In the genomic region with DNA sequence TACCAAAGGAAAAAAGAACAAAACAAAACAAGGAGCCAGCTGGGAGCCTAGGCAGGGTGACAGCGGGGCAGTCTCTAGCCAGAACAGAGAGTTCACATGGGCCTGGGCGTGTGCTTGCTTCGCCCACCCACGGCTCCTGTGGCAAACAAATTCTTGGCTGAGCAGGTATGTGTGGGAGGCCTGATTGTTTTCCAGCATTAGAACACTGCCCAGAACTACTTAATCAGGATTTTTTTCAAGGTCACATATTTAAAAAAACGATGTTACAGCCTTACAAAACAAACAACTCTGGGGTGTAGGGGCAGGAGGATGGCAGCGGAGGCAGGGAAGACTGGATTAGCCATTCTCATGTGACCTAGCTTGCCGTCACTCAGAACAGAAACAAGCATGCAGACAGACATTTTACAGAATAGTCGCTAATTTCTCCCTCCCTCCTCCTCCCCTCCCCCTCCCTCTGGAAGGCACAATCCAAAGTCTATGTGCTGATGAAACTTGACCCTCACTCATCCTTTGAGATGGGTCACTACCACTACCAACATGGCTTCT, we compare ENCODE assay signal across 8 mouse cellular contexts.
A peak's percentile ranks its signal among the peaks of the same experiment; 100 is the strongest.
DNase-seq lines count a peak whose midpoint lies in the region; ATAC-seq and TF ChIP-seq lines count a peak whose summit lies in the region.

No protein-coding gene starts in this region.

- TF ChIP-seq CTCF in intestine, postnatal 0 days (IDR thresholded peaks at IDR 0.05; ENCODE audit: low read depth): no peak
- no peak for TF ChIP-seq CTCF in forebrain, postnatal 0 days (IDR thresholded peaks at IDR 0.05; ENCODE audit: low read depth)
- TF ChIP-seq CTCF in midbrain, postnatal 0 days (IDR thresholded peaks at IDR 0.05): no peak

- H3K4me1 ChIP-seq in intestine, embryonic 15.5 days (replicated peaks): no peaks in the 10 kb centered on the region
- 0 out of 2 replicates have a peak, but pooled peaks cover 5% of the 10 kb centered on the region for H3K4me1 ChIP-seq in intestine, postnatal 0 days (replicated peaks; ENCODE audit: control insufficient read depth, insufficient read depth, low read length)
- no peaks in the 10 kb centered on the region for H3K4me1 ChIP-seq in forebrain, postnatal 0 days (ENCODE audit: insufficient read depth)
- H3K4me1 ChIP-seq in midbrain, postnatal 0 days (ENCODE audit: insufficient read depth, low read length): no peaks in the 10 kb centered on the region

- H3K27me3 ChIP-seq in intestine, embryonic 15.5 days (replicated peaks): no peaks in the 10 kb centered on the region
- no peaks in the 10 kb centered on the region for H3K27me3 ChIP-seq in intestine, postnatal 0 days (replicated peaks; ENCODE audit: control insufficient read depth, insufficient read depth, low read length)
- H3K27me3 ChIP-seq in forebrain, postnatal 0 days (ENCODE audit: insufficient read depth, low read length): no peaks in the 10 kb centered on the region
- H3K27me3 ChIP-seq in midbrain, postnatal 0 days (ENCODE audit: insufficient read depth, low read length): 0 out of 2 replicates have a peak, but pooled peaks cover 3% of the 10 kb centered on the region

- H3K4me3 ChIP-seq in intestine, embryonic 15.5 days (replicated peaks): no peak overlapping the region
- no peak overlapping the region for H3K4me3 ChIP-seq in intestine, postnatal 0 days (ENCODE audit: low read depth, low read length)
- H3K4me3 ChIP-seq in forebrain, postnatal 0 days (ENCODE audit: low read depth, low read length): no peak overlapping the region
- H3K4me3 ChIP-seq in midbrain, postnatal 0 days (ENCODE audit: low read depth, low read length): no peak overlapping the region

- H3K9me3 ChIP-seq in intestine, embryonic 15.5 days: no peaks in the 10 kb centered on the region
- H3K9me3 ChIP-seq in intestine, postnatal 0 days (ENCODE audit: control insufficient read depth): no peaks in the 10 kb centered on the region
- no peaks in the 10 kb centered on the region for H3K9me3 ChIP-seq in forebrain, postnatal 0 days (ENCODE audit: low read length)
- H3K9me3 ChIP-seq in midbrain, postnatal 0 days (ENCODE audit: low read length): no peaks in the 10 kb centered on the region

- no peak overlapping the region for H3K9ac ChIP-seq in intestine, embryonic 15.5 days
- no peak overlapping the region for H3K9ac ChIP-seq in intestine, postnatal 0 days (ENCODE audit: low read depth, low read length)
- H3K9ac ChIP-seq in forebrain, postnatal 0 days: no peak overlapping the region
- no peak overlapping the region for H3K9ac ChIP-seq in midbrain, postnatal 0 days (replicated peaks; ENCODE audit: low read length, poor library complexity, severe bottlenecking)

- no peak overlapping the region for H3K4me2 ChIP-seq in intestine, embryonic 15.5 days (replicated peaks)
- H3K4me2 ChIP-seq in intestine, postnatal 0 days (replicated peaks; ENCODE audit: low read depth): no peak overlapping the region
- no peak overlapping the region for H3K4me2 ChIP-seq in forebrain, postnatal 0 days (ENCODE audit: low read depth)
- no peak overlapping the region for H3K4me2 ChIP-seq in midbrain, postnatal 0 days (ENCODE audit: low read depth, low read length, poor library complexity, severe bottlenecking)

- ATAC-seq in intestine, embryonic 15.5 days: 0 out of 2 replicates have a peak, but pooled peaks have one; percentile 37
- ATAC-seq in intestine, postnatal 0 days: no peak
- no peak for ATAC-seq in forebrain, postnatal 0 days
- no peak for ATAC-seq in midbrain, postnatal 0 days (ENCODE audit: low FRiP score)

- no peak overlapping the region for H3K27ac ChIP-seq in intestine, embryonic 15.5 days
- H3K27ac ChIP-seq in intestine, postnatal 0 days (ENCODE audit: low read depth, low read length): no peak overlapping the region
- H3K27ac ChIP-seq in forebrain, postnatal 0 days (ENCODE audit: low read depth, low read length): no peak overlapping the region
- no peak overlapping the region for H3K27ac ChIP-seq in midbrain, postnatal 0 days (ENCODE audit: low read depth, low read length)

- 59% methylated on average over 8 of the region's 8 CpGs for WGBS in intestine, embryonic 15.5 days
- WGBS in intestine, postnatal 0 days: 46% methylated on average over 8 of the region's 8 CpGs
- WGBS in forebrain, postnatal 0 days: 58% methylated on average over 8 of the region's 8 CpGs
- WGBS in midbrain, postnatal 0 days: 73% methylated on average over 8 of the region's 8 CpGs

- H3K36me3 ChIP-seq in intestine, embryonic 15.5 days: no peaks in the 10 kb centered on the region
- no peaks in the 10 kb centered on the region for H3K36me3 ChIP-seq in intestine, postnatal 0 days (ENCODE audit: control insufficient read depth, insufficient read depth)
- H3K36me3 ChIP-seq in forebrain, postnatal 0 days (ENCODE audit: insufficient read depth): no peaks in the 10 kb centered on the region
- no peaks in the 10 kb centered on the region for H3K36me3 ChIP-seq in midbrain, postnatal 0 days (ENCODE audit: insufficient read depth, low read length)

- DNase-seq in adipocyte (ENCODE audit: low spot score): peak; percentile 49
- peak; percentile 76 for DNase-seq in gonadal fat pad, adult 2 months (ENCODE audit: low read depth)
- peak; percentile 28 for DNase-seq in lung, postnatal 10 days
- DNase-seq in forebrain, postnatal 0 days: no peak
- DNase-seq in midbrain, postnatal 0 days (ENCODE audit: low spot score): no peak
- no peak for DNase-seq in adrenal gland, adult 8-10 months

Comparison
In these comparisons a context has a peak if more than half of its experiments do, and no peak if none do; other contexts are left out.
1. DNase-seq: peak in adipocyte (single experiment), gonadal fat pad, adult 2 months (single experiment) and lung, postnatal 10 days (single experiment); none in forebrain, postnatal 0 days (single experiment), midbrain, postnatal 0 days (single experiment) and adrenal gland, adult 8-10 months (single experiment).